Mouse (Mus musculus): ENCODE data around the gene Kcng1. TPM values are rescaled to one million over a fixed set of nuclear protein-coding genes. Genes with fewer than 3 reads are reported as not detected.

Kcng1 gene
- 5.1 and 5.7 TPM in 2 replicates for total RNA-seq (2017)

DNA sequence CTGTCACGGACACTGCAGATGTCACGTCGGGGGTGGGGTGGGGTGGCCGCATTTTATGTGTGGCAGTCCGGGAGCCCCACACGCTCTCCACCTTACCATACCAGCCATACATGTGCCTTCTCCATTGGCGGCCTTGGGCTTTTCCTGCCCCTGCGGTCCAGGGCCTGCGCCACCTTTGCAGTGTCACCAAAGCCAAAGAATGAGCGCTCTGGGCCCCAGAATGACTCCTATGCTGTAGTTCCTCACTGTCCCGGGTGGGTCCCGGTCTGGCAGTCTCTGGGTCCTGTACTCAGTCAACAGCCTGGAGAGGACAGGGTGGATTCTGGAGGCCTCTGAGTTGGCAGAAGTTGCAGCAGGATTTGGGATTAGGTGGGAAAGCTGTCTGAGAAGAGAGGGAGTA lies at the start of gene Kcng1:
Gene Kcng1, minus strand, starts transcription at position 155 of the 400 bp plus-strand sequence.
- peak; percentile 36 for ATAC-seq (replicated peaks; ENCODE audit: low read depth, poor library complexity, severe bottlenecking)

DNA sequence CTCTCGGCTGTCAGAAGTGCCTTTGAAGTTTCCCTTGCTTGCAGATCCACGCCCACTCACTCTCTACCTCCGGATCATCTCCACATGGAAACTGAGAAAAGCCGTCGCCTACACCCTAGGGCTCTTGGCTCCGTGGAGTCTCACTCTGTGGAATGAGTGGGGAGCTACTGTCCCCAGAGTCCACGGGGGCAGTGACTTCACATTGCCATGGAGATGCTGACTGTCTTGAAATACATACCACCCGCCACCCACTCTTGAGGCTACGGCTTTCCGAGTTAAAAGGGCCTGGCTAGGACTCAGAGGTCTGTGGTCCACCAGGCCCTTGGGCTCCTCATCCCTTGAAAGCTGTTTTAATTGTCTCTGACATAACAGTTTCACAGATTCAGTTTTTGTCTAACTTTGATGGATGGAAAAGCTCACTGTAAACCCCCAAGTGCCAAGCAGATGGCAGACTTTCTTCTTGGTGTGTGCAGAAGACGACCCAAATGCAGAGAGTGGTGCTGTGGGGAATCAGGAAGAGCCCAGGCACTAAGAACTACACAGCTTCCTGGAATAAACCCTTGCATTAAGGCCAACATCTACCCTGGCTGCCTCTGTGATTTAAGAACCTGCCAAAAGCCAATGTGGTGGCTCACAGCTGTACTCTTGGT lies 49.0 kb upstream of the Kcng1 start:
- no peak for ATAC-seq (replicated peaks; ENCODE audit: low read depth, poor library complexity, severe bottlenecking)

DNA sequence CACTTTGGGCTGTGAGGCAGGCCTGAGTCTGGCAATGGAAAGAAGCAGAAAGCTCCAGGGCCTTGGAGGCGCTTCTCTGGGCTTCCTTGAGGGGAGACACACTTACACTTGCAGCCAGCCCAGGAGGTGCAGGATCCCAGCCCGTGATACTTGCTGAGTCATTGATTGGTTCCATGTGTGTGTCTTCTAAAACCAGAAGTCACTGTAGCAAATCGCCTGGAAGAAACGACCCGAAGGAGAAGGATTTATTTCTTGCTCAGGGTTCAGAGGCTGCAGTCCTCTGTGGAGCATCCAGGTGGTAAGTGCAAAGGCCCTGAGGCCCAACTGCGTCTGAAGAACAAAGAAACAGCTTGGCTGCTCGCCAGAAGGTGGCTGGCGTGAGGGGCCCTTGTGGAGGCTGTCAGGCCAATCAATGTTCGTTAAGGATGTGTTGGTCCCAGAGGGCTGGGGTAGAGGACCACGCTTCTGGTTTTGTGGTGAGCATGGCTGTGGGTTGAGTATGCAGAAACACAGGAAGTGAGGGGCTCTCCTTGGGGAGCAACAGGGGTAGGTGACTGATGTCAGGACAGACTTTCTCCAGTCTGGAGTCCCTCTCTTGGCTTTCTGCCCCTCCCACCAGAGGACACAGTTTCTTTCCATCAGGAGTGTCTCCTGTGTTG lies 40.3 kb upstream of the Kcng1 start:
- peak; percentile 88 for ATAC-seq (replicated peaks; ENCODE audit: low read depth, poor library complexity, severe bottlenecking)

DNA sequence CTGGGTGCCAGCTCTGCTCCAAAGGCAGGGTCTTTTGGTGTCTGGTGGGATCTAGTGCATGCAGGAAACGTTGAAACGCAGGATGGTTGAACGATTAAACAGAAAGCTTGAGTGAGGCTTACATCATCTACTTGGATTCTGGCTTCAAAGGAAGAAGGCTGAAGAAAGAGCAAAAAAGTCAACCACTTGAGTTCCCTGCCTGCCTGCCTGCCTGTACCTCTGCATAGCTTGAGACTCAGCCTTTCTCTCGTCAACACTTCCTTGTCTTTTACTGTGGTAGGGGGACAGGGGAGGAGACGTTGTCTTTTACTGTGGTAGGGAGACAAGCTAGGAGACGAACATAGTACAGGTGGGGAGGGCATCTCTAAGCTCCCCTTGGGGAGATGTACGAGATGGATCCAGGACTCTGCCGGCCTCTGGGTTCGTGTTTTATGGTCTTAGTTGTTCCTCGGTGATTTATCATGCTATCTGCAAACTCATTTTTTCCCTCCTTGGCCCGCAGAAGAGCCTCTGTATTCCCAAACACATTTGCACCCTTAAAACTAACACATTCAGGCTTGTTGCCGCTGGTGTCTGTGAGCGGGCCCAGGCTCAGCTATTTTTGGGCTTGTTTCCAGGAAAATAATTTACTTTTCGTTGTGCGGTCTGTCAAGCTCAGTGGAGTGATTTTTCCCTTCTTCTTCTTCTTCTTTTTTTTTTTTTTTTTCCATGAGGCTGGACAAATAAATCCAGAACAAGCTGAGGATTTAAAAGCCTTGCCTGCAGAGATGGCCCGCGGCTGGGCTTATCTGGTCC lies 39.0 kb upstream of the Kcng1 start:
- ATAC-seq (replicated peaks; ENCODE audit: low read depth, poor library complexity, severe bottlenecking), result no peak

DNA sequence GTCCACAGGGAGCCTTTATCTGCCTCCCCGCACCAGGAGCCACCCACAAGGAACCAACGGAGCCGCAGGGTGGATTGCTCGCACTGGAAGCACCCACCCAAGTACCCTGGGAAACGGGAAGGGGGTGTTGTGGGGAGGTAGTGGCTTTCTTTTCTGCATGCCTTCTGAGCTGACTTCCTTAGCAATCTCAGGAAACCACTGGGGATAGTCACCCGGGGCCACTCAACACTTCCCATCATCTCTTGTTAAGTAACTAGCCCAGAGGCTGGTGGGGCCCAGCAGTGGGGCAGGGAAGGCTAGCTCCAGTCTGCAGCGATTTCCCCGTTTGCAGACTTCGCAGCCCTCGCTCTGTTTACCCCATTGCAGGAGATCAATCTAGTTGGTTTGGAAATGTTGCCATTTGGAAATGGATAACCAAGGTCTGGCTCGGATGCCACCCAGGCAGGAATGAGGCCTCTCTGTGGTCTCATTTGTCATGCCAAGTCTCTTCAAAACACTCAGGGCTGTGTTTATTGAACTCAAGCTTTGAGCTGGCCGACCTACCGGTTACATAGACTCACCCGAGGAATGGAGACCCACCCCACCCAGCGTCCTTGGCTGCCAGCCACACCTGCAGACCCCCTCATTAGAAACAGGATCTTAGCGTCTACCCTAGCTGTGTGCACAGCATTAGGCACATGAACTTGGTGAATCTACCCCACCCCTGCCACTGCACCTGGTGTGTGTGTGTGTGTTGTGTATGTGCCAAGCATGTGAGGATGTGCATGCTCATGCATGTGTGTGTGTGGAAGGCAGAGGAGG lies 33.3 kb upstream of the Kcng1 start:
- ATAC-seq (replicated peaks; ENCODE audit: low read depth, poor library complexity, severe bottlenecking), result peak; percentile 63

DNA sequence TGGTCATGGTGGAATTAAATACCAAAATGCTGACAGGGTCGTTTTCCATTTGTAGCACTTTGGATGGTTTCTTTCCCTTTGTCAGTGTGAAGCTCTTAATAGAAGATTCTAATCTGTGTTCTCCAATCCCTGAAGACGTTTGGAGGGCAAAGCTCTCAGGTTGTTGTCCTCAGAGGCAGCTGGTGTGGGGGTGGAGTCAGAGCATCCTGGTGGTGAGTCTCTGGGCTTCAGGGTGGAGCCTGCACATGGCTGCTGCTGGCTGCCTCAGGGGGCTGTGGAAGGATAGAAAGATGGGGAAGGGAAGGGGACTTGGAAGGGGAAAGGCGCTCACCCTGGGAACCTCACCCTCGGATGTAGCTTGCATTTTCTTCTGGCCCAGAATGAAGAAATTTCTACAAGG lies 31.0 kb upstream of the Kcng1 start:
- no peak for ATAC-seq (replicated peaks; ENCODE audit: low read depth, poor library complexity, severe bottlenecking)

DNA sequence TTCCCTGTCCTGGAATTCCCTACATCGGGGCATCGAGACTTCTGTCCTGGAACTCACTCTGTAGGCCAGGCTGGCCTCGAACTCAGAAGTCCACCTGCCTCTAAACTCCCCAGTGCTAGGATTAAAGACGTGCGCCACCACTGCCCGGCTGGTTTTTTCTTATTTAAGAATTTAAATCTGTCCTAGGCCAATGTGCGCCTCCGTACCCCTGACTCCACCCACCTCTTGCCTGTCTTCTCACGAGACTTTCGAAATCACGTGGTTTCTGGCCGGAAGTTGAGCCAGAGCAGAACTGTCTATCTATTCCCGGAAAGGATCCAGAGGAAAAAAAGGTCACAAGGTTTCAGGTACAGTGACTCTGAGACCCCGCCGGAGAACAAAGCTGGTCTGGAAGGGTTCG lies 29.5 kb upstream of the Kcng1 start:
- ATAC-seq (replicated peaks; ENCODE audit: low read depth, poor library complexity, severe bottlenecking), result no peak

DNA sequence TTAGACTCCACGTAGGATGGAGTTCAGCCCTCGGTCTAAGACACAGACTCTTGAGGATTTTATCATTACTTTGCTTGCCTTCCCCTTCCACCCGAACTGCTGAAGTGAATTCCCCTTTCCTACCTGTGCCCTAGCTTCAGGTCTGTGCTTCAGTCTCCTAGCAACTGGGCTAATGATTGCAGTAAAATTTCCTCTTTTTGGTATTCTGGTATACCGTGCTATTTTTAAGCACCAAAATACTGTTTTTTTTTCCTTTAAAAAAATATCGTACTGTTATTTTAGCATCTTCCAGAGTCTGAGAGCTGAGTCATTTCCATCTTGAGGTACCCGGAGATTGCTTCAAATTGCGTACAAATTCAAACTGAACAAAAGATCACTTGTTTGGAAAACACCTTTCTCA lies 27.4 kb upstream of the Kcng1 start:
- peak; percentile 50; the same call in 1 of the 2 replicates for ATAC-seq (replicated peaks; ENCODE audit: low read depth, poor library complexity, severe bottlenecking)

DNA sequence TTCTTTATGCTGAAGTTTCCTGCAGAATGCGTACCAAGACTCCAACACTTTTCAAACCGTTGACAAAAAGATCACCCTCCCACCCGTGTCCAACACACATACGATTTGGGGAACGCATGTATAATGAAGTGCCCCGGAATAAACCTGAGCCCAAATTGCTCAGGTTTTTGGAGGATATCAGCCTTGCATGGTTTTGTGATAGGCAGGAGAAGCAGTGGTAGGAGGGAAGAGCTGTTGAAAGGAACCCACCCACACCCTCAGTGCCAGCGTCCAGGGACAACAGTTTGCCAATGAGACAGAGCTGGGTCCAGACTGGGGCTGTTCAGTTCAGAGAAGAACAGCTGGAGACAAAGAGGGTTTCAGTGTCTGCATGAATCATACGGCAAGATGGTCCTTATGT lies 18.1 kb upstream of the Kcng1 start:
- ATAC-seq (replicated peaks; ENCODE audit: low read depth, poor library complexity, severe bottlenecking), result no peak

DNA sequence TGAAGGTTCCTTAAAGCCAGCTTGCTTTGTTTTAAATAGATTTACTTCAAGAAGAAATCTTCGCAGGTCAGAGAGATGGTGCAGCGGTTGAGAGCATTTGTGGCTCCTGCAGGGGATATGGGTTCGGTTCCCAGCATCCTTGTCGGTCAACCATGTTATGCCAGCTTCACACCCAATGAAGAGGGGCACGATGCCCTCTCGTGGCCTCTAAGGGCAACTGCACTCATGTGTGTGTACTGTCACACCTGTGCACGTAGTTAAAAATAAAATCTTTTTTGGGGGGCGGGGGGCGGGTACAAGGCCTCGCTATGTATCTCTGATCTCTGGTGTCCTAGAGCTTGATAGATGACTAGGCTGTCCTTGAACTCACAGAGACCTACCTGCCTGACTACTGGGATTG lies 15.0 kb upstream of the Kcng1 start:
- ATAC-seq (replicated peaks; ENCODE audit: low read depth, poor library complexity, severe bottlenecking), result no peak

DNA sequence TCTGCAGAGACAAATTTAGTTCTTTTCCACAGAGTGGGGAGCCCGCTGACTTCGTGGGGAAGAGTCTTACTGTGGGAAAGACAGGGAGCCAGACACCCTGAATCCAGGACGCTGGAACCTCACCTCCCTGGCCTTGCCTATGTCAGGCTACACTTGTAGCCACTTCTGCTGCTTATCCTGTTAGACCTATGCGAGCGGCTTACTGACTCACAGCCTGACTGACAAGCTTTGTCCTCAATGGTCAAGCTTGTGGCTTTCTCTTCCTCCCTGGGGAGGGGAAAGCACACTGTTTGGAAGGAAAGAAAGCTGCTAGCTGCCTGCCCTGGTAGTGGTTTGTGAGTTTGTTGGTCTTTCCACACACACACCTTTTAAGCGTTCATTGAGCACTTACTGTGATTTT lies 11.0 kb upstream of the Kcng1 start:
- ATAC-seq (replicated peaks; ENCODE audit: low read depth, poor library complexity, severe bottlenecking), result peak; percentile 59

DNA sequence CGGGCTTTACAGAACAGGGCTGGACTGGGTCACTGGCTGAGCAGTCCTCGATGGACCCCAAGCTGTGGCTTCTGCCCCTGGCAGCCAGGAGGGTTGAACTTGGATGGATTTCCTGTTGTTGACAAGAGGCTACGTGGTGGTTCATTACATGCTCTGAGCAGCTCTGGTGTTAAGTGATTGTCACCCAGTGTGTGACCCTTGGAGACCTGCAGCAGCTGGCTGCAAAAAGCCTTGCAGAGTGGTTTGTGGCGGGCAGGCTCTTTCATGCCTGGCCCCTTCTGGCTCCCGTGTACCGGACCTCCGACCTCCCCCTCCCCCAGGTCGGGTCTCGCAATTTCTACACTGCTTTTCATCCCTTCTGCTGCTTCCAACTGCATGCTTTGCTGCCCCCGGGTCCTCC lies 10.5 kb upstream of the Kcng1 start:
- 0 out of 2 replicates have a peak, but pooled peaks have one; percentile 10 for ATAC-seq (replicated peaks; ENCODE audit: low read depth, poor library complexity, severe bottlenecking)

DNA sequence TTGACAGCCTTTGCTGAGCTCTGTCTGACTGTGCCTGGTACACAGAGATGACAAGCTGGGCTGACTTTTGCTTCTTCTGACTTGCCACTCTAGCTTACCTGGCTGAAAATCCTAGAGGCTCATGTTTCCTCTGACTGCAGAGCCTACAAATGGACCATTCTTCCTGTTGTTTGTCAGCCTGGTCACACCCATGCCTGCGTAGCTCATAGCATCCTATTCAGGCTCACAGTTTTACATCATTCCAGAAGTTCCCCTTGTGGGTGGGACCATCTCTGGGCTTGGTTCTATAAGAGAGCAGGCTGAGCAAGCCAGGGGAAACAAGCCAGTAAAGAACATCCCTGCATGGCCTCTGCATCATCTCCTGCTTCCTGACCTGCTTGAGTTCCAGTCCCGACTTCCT lies 8.3 kb upstream of the Kcng1 start:
- ATAC-seq (replicated peaks; ENCODE audit: low read depth, poor library complexity, severe bottlenecking), result no peak

DNA sequence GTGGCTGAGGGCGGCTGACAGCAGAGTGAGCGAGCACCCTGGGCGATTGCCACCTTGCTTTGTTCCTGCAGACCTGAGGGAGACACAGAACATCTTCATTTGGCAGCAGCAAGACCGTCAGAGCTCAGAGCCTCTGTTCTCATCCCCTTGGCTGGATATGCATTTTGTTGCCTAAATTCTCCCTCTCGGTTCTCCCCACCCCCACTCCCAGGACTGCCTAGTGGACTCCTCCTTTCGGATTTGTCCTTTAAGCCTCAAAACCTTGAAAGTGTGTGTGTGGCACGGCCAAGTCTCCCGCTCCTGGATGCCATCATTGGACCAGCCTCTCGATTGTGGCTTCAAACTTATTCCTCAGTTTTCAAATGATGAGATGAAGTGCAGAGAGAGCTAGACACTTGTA lies 7.5 kb upstream of the Kcng1 start:
- ATAC-seq (replicated peaks; ENCODE audit: low read depth, poor library complexity, severe bottlenecking), result no peak

DNA sequence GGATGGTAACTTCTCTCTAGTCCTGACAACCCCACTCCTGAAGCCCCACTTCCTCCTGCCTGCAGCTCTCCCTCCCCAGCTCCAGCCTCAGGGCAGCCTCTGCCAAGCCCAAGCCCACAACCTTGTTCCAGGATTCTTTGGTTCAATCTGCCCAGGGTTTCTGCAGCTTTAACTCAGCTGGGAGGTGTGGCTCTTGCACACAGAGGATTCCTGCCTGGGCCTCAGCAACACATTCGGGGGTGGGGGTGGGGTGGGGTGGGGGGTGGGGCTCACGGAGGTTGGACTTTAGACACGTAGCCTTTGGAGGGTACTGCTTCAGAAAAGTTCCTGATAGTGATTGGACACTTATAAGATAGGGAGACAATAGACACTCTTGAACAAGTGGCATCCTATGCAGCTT lies 5.5 kb upstream of the Kcng1 start:
- 0 out of 2 replicates have a peak, but pooled peaks have one; percentile 40 for ATAC-seq (replicated peaks; ENCODE audit: low read depth, poor library complexity, severe bottlenecking)

DNA sequence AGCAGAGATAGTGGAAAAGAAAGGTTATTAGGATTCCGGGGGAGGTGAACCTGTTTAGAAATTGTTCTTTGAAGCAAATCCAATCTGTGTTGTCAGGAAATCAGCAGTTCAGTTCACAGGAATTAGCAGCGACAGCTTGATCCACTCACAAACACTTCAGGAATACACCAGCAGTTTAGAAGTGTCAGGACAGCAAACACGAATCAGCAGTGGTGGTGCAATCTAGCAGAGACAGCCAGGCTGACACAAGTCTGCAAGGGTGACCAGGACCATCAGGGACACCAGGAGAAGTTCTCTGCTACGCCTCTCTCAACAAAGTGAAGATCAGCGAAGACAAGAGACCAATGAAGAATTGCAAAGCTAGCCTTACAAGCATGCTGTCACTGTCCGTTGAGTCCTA lies 3.6 kb upstream of the Kcng1 start:
- ATAC-seq (replicated peaks; ENCODE audit: low read depth, poor library complexity, severe bottlenecking), result no peak

DNA sequence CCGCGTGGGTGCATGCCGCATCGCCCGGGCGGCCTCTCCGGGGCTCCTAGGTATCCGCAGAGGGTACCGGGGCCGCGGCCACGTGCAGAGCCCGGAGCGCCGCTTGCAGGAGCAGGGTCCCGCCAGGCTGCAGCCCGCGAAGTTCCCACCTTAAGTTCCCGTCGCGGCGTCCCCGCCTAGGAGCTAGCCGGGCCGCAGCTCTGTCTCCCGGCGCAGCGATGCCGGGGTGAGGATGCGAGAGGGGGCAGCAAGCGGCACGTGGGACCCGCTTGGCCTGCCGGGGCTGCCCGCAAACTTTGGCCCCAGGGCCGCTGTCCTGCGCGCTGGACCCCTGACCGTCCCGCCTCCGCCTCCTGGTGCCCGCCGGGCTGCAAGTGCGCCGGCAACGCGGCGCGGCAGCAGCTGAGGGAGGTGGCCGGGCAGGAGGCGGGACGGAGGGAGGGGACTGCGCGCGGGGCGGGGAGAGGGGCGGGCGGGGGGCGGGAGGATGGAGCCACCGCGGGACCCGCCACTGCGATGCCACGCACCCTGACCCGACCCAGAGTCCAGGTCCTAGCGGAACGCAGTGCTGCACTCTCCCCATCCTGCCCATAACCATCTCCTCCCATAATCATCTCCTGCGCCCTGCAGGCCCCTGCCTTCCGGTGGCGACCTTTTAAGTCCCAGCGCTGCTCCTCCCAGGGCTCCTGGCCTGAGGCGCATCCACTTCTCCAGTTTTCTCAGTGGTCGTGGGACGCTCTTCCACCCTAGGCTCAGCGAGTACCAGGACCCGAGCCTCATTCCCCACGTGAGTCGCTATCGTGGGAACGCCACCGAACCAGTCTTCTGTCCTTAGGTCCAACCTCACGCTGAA lies 581 bp downstream of the Kcng1 start:
- ATAC-seq (replicated peaks; ENCODE audit: low read depth, poor library complexity, severe bottlenecking), result peak; percentile 63

DNA sequence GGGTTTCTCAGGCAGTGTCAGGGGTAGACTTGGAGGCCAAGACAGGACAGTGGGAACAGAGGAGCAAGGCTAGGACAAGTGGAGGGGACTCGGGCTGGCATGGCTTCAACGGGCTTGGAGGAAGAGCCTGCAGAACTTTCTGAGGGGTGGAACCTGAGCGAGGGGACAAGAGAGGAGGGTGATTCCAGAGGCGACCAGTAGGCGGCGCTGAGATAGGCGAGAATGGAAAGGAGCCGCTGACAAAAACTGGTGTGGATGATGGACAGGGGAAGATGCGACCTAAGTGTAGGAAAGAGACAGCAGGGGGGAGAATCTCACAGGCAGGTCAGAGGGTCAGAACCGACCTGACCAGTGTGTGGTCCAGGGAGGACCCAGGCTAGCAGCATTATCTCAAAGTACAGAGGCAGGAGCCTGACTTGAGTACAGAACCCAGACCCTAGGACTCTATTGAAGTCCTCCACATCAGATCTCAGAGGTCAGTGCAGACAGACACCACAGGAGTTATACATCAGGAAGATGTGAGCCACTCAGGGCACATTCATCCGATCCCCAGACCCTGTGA lies 7.1 kb downstream of the Kcng1 start:
- ATAC-seq (replicated peaks; ENCODE audit: low read depth, poor library complexity, severe bottlenecking), result peak; percentile 59

DNA sequence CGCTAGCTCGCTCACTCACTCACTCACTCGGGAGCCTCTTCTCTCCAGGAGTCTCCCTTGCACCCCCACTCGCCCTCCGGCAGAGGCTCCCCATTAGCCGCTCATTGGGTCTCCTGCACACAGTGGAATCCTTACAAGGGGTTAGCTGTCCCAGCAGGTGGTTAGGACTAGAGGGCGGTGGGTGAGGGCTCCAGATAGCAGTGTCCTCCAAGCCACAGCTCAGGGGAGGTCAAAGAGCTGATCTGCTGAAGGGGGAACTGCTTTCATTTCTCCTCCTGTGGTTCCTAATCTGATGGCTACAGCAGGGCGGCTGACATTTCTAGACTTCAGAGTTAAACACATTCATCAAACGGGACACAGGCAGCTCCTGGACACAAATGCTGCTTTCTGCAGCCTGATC lies 8.1 kb downstream of the Kcng1 start:
- ATAC-seq (replicated peaks; ENCODE audit: low read depth, poor library complexity, severe bottlenecking), result peak; percentile 86
